In genomic region chr4:152087211-152088081, GRCm38 (mm10) we compare ENCODE assay signal across 8 mouse cellular contexts. TPM values are rescaled to one million over a fixed set of nuclear protein-coding genes. Genes with fewer than 3 reads are reported as not detected.
DNase-seq lines count a peak whose midpoint lies in the region; ATAC-seq and TF ChIP-seq lines count a peak whose summit lies in the region.

No protein-coding gene starts in this region.

- H3K9me3 ChIP-seq in kidney, embryonic 15.5 days (replicated peaks) = no peaks in the 10 kb centered on the region
- no peaks in the 10 kb centered on the region for H3K9me3 ChIP-seq in hindbrain, postnatal 0 days (ENCODE audit: low read length)

- ATAC-seq in kidney, embryonic 15.5 days (replicated peaks; ENCODE audit: low FRiP score) = no peak; the same call in 1 of the 2 replicates
- ATAC-seq in common myeloid progenitor, adult 5-6 weeks (replicated peaks; ENCODE audit: low read depth, poor library complexity, severe bottlenecking) = peak; percentile 83
- peak; percentile 11; the same call in 1 of the 2 replicates for ATAC-seq in hindbrain, postnatal 0 days
- 0 out of 2 replicates have a peak, but pooled peaks have one; percentile 33 for ATAC-seq in monocyte, adult 5-6 weeks (replicated peaks; ENCODE audit: insufficient number of reproducible peaks, low FRiP score, low TSS enrichment, poor library complexity, severe bottlenecking)

- peak overlapping the region; percentile 78 for H3K4me3 ChIP-seq in kidney, embryonic 15.5 days (replicated peaks)
- peak overlapping the region; percentile 70 for H3K4me3 ChIP-seq in hindbrain, postnatal 0 days (ENCODE audit: low read length)

- peaks cover 32% of the 10 kb centered on the region for H3K4me1 ChIP-seq in kidney, embryonic 15.5 days
- H3K4me1 ChIP-seq in hindbrain, postnatal 0 days (ENCODE audit: insufficient read depth, low read length) = peaks cover 15% of the 10 kb centered on the region

- H3K27ac ChIP-seq in kidney, embryonic 15.5 days = peak overlapping the region; percentile 81
- peak overlapping the region; percentile 67 for H3K27ac ChIP-seq in hindbrain, postnatal 0 days

- DNase-seq in kidney, adult 8-10 months = no peak
- DNase-seq in hindbrain, postnatal 0 days (ENCODE audit: low spot score) = no peak
- DNase-seq in testis, postnatal 10 days (ENCODE audit: low spot score) = no peak
- no peak for DNase-seq in frontal cortex, postnatal 36 days (ENCODE audit: low spot score in 2 of 2)
- no peak for DNase-seq in urinary bladder, postnatal 10 days (ENCODE audit: low spot score)

- H3K27me3 ChIP-seq in kidney, embryonic 15.5 days = no peaks in the 10 kb centered on the region
- H3K27me3 ChIP-seq in hindbrain, postnatal 0 days (ENCODE audit: insufficient read depth, low read length) = no peaks in the 10 kb centered on the region

- no peak for TF ChIP-seq CTCF in hindbrain, postnatal 0 days (IDR thresholded peaks at IDR 0.05; ENCODE audit: low read depth)

- H3K9ac ChIP-seq in kidney, embryonic 15.5 days = peak overlapping the region; percentile 79
- H3K9ac ChIP-seq in hindbrain, postnatal 0 days (replicated peaks; ENCODE audit: low read length) = peak overlapping the region; percentile 72

- peaks cover 2% of the 10 kb centered on the region; the same call in 1 of the 2 replicates for H3K36me3 ChIP-seq in kidney, embryonic 15.5 days
- no peaks in the 10 kb centered on the region for H3K36me3 ChIP-seq in hindbrain, postnatal 0 days (ENCODE audit: insufficient read depth, low read length)

- 5% methylated on average over 12 of the region's 12 CpGs for WGBS in kidney, embryonic 15.5 days
- WGBS in hindbrain, postnatal 0 days = 5% methylated on average over 12 of the region's 12 CpGs

- H3K4me2 ChIP-seq in kidney, embryonic 15.5 days = peak overlapping the region; percentile 90
- peak overlapping the region; percentile 86 for H3K4me2 ChIP-seq in hindbrain, postnatal 0 days (ENCODE audit: low read depth, low read length)

RNA-seq across cellular contexts. Expression of gene Plekhg5, which starts 15.1 kb away (rescaled TPM):
- 19.8 and 20.9 TPM in 2 replicates for polyA plus RNA-seq in kidney, embryonic 15.5 days (2015; fragmentation: Nextera tagmentation; extraction: Ambion mirVana)
- total RNA-seq in common myeloid progenitor, adult 5-6 weeks (2017) = 6.0 and 7.2 TPM in 2 replicates
- 20.7 and 21.0 TPM in 2 replicates for total RNA-seq in hindbrain, postnatal 0 days (2014; rRNA removed)
- 13.1 and 13.3 TPM in 2 replicates for polyA plus RNA-seq in hindbrain, postnatal 0 days (2015; fragmentation: Nextera tagmentation; extraction: Ambion mirVana)
- 2.5 to 8.2 TPM (median 5.6 TPM) in 3 replicates for total RNA-seq in monocyte, adult 5-6 weeks (2017)

RNA-seq across cellular contexts. Expression of gene Tnfrsf25, which starts 28.3 kb away (rescaled TPM):
- 1.5 and 2.4 TPM in 2 replicates for polyA plus RNA-seq in kidney, embryonic 15.5 days (2015; fragmentation: Nextera tagmentation; extraction: Ambion mirVana)
- total RNA-seq in common myeloid progenitor, adult 5-6 weeks (2017) = not detected in 2 replicates
- 0.22 and 1.6 TPM in 2 replicates for total RNA-seq in hindbrain, postnatal 0 days (2014; rRNA removed)
- 0.48 and 0.62 TPM in 2 replicates for polyA plus RNA-seq in hindbrain, postnatal 0 days (2015; fragmentation: Nextera tagmentation; extraction: Ambion mirVana)
- 1.3 to 4.7 TPM in 2 of 3 replicates, not detected in the other for total RNA-seq in monocyte, adult 5-6 weeks (2017)

RNA-seq across cellular contexts. Expression of gene Nol9, which starts 48.3 kb away (rescaled TPM):
- 33.5 and 36.8 TPM in 2 replicates for polyA plus RNA-seq in kidney, embryonic 15.5 days (2015; fragmentation: Nextera tagmentation; extraction: Ambion mirVana)
- 25.7 and 35.7 TPM in 2 replicates for total RNA-seq in common myeloid progenitor, adult 5-6 weeks (2017)
- total RNA-seq in hindbrain, postnatal 0 days (2014; rRNA removed) = 33.0 and 39.4 TPM in 2 replicates
- 17.1 and 17.9 TPM in 2 replicates for polyA plus RNA-seq in hindbrain, postnatal 0 days (2015; fragmentation: Nextera tagmentation; extraction: Ambion mirVana)
- total RNA-seq in monocyte, adult 5-6 weeks (2017) = 12.1 to 23.8 TPM (median 16.9 TPM) in 3 replicates

RNA-seq across cellular contexts. Expression of gene Tas1r1, which starts 49.1 kb away (rescaled TPM):
- polyA plus RNA-seq in kidney, embryonic 15.5 days (2015; fragmentation: Nextera tagmentation; extraction: Ambion mirVana) = 0.45 and 0.86 TPM in 2 replicates
- total RNA-seq in common myeloid progenitor, adult 5-6 weeks (2017) = 0.49 and 1.5 TPM in 2 replicates
- total RNA-seq in hindbrain, postnatal 0 days (2014; rRNA removed) = 0.42 and 0.93 TPM in 2 replicates
- 1.7 TPM in 2 replicates for polyA plus RNA-seq in hindbrain, postnatal 0 days (2015; fragmentation: Nextera tagmentation; extraction: Ambion mirVana)
- total RNA-seq in monocyte, adult 5-6 weeks (2017) = not detected in 3 replicates

RNA-seq across cellular contexts. Expression of gene Zbtb48, which starts 60.0 kb away (rescaled TPM):
- polyA plus RNA-seq in kidney, embryonic 15.5 days (2015; fragmentation: Nextera tagmentation; extraction: Ambion mirVana) = 17.7 and 23.8 TPM in 2 replicates
- total RNA-seq in common myeloid progenitor, adult 5-6 weeks (2017) = 7.4 and 10.7 TPM in 2 replicates
- 7.0 and 8.6 TPM in 2 replicates for total RNA-seq in hindbrain, postnatal 0 days (2014; rRNA removed)
- 10.7 and 16.2 TPM in 2 replicates for polyA plus RNA-seq in hindbrain, postnatal 0 days (2015; fragmentation: Nextera tagmentation; extraction: Ambion mirVana)
- total RNA-seq in monocyte, adult 5-6 weeks (2017) = 4.1 to 10.8 TPM (median 9.1 TPM) in 3 replicates
